Mouse (Mus musculus) hematopoietic multipotent progenitor cell, adult 10-12 weeks (in vitro differentiated cells): ENCODE data around the gene Maco1. TPM values are rescaled to one million over a fixed set of nuclear protein-coding genes. Genes with fewer than 3 reads are reported as not detected.

Experiments
- polyA plus RNA-seq: library from polyadenylated mRNA; stranded (reverse); fragments of >175 nt; gene quantifications from 2 replicates; pipeline ENCODE4 v1.2.3, GENCODE M21; 2012; ENCODE audit warnings: low replicate concordance

Gene Maco1
- 11.4 and 23.6 TPM in 2 replicates for polyA plus RNA-seq

DNA sequence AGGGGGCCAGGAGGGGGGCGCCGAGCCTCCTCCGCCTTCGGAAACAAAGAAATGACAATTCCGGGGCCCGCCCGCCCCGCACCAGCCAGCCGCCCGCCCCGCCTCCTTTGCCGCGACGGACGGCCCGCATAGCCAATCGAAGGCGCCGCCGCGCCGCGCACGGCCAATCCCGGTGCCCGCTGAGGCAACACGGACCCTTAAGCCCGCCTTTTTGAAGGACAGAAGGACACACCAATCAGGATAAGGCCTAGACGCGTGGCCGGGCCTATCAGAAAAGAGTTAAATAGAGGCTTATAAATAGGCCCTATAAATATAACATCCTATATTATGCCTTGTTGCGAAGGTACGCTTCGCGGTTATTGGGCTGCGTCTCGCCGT, at the start of gene Maco1:
Gene Maco1 (minus strand): TSS at position 87 of the 378 bp plus-strand sequence.

DNA sequence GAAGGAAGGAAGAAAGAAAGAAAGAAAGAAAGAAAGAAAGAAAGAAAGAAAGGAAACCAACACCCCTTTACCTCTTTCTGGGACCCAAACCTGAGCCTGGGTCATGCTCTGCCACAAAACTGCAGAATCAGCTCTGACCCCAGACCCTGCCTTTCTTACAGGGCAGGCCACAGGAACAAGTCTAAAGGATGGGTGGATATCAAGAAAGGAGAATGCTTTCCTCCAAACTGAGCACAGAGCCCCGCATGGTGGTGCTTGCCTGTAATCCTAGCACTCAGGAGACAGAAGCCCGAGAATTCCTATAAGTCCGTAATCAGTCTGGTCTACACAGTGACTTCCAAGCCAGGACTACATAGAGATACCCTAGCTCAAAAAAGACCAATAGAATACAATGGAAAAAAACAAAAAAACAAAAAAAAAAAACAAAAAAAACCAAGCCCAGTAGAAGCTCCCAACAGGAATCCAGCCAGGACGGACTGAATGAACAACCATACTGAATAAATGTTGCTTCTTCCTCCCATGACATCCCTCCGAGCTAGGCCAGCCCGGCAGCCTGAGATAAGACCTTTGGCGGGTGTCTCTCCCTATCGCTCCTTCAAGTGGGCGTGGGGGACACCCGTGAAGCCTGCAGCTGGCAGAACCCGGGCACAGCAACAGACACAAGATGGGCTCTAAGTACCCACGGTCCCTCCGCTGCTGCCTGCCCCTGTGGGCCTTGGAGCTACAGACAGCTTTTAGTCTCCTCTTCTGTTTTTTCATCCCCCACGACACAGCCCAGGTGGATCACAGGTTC, 11.0 kb upstream of the Maco1 start, which contains the start of gene Rhd:
Gene Rhd (plus strand): TSS at position 600 of the 793 bp plus-strand sequence.

DNA sequence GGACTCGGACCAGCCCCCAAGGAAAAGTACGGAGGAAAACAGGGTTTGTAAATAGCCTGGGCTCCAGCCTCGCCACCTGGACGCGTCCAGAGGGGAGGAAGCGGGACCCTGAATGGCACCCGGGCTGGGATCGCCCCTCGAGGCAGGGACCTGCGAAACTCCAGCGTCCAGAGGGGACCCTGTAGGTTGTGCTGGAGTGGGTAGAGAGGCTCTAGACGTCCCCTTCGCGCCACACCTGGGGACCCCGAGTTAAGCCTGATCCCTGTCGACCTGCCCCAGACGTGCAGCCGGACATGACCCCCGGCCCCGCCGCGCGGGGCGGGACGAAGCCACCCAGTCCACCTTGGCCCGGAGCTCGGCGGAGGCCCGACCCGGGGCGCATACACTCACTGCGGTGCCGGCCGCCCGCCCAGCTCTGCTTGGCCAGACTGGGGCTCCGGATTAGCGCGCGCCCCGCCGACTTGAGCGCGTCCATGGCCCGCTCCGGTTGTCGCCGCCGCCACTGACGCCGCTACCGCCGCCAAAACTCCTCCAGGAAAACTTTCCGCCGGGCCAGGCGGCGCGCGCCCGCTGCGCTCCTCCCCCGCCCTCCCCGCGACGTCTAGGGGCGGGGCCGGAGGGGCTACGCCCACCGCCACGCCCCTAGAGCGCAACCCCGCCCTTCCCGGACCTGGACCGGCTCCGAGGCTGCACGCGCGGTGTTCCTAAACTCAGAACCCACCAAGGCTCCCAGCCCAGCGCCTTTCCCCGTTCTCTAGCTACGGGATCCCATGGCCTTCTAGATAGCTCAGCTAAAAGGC, 85.5 kb downstream of the Maco1 start, which contains the start of gene Ldlrap1:
Gene Ldlrap1 (minus strand): TSS at position 599 of the 800 bp plus-strand sequence.

Other genes starting within 250 kb of the Maco1 start
- gene Man1c1, start 149.1 kb downstream of the Maco1 start, polyA plus RNA-seq: 14.8 and 65.0 TPM in 2 replicates
- 17.1 and 24.1 TPM in 2 replicates for gene Ldlrap1, start 85.3 kb downstream of the Maco1 start, polyA plus RNA-seq
- gene Rhd, start 11.2 kb upstream of the Maco1 start, polyA plus RNA-seq: 0.93 and 46.6 TPM in 2 replicates
- 13.4 and 27.9 TPM in 2 replicates for gene Tmem50a, start 61.7 kb upstream of the Maco1 start, polyA plus RNA-seq
- gene Rsrp1, start 70.2 kb upstream of the Maco1 start, polyA plus RNA-seq: 449 and 1,393 TPM in 2 replicates
- 58.9 and 112 TPM in 2 replicates for gene Syf2, start 77.6 kb upstream of the Maco1 start, polyA plus RNA-seq